Mouse (Mus musculus): Measurements from ENCODE around the gene Adrb1. TPM values are rescaled to one million over a fixed set of nuclear protein-coding genes. Genes with fewer than 3 reads are reported as not detected.

The Adrb1 gene
- total and polyA plus RNA-seq, 3 experiments: not detected

GRCm38 (mm10) chr19:56678516-56678915, 43.5 kb upstream of the Adrb1 start:
- peaks cover 0 to 4% of the 10 kb centered on the region in 2 experiments; a peak in 2 of 4 replicates for H3K4me1 ChIP-seq (ENCODE audit: control insufficient read depth in 1 of 2, insufficient read depth in 2 of 2, low read length in 2 of 2)
- H3K27ac ChIP-seq (ENCODE audit: control insufficient read depth, low read depth, low read length): no peak overlapping the region
- H3K9ac ChIP-seq (ENCODE audit: control insufficient read depth, low read depth, low read length, poor library complexity, severe bottlenecking): no peak overlapping the region
- H3K36me3 ChIP-seq (ENCODE audit: control insufficient read depth in 1 of 2, insufficient read depth in 2 of 2, low read length in 2 of 2): no peaks in the 10 kb centered on the region
- H3K4me3 ChIP-seq (ENCODE audit: control insufficient read depth in 1 of 2, insufficient read depth in 1 of 2, low read depth in 2 of 2, low read length in 2 of 2): no peak overlapping the region
- DNase-seq (ENCODE audit: low read depth, low spot score): no peak
- TF ChIP-seq JUND (IDR thresholded peaks at IDR 0.05; ENCODE audit: low read depth, low read length) (no peak), POLR2AphosphoS5 (IDR thresholded peaks at IDR 0.05; ENCODE audit: borderline replicate concordance, low read depth, low read length) (no peak), RAD21 (IDR thresholded peaks at IDR 0.05; ENCODE audit: low read depth, low read length) (no peak), MEF2A (IDR thresholded peaks at IDR 0.05; ENCODE audit: extremely low read depth, insufficient replicate concordance, low read depth, low read length, poor library complexity, severe bottlenecking) (no peak), ETS1 (IDR thresholded peaks at IDR 0.05; ENCODE audit: low read depth, low read length) (no peak), ZMIZ1 (IDR thresholded peaks at IDR 0.05; ENCODE audit: low read depth, low read length) (no peak), NELFE (IDR thresholded peaks at IDR 0.05; ENCODE audit: low read depth, low read length) (no peak), MYB (IDR thresholded peaks at IDR 0.05; ENCODE audit: low read depth, low read length) (no peak), RCOR1 (IDR thresholded peaks at IDR 0.05; ENCODE audit: low read depth, low read length) (no peak), MAFK (IDR thresholded peaks at IDR 0.05; ENCODE audit: borderline replicate concordance, low read depth, low read length) (no peak), TCF12 (IDR thresholded peaks at IDR 0.05; ENCODE audit: low read depth, low read length) (no peak), CHD1 (IDR thresholded peaks at IDR 0.05; ENCODE audit: low read depth, low read length) (no peak), TAL1 (IDR thresholded peaks at IDR 0.05; ENCODE audit: low read length) (no peak), GATA1 (IDR thresholded peaks at IDR 0.05; ENCODE audit: low read depth, low read length) (no peak), MAZ (IDR thresholded peaks at IDR 0.05; ENCODE audit: low read depth, low read length) (no peak)
- H3K79me2 ChIP-seq (ENCODE audit: control insufficient read depth, insufficient read depth, low read length, poor library complexity): no peaks in the 10 kb centered on the region
- peaks cover 2 to 6% of the 10 kb centered on the region in 2 experiments for H3K27me3 ChIP-seq (ENCODE audit: control insufficient read depth in 1 of 2, insufficient read depth in 2 of 2, low read length in 2 of 2)
- no peaks in the 10 kb centered on the region for H3K9me3 ChIP-seq (replicated peaks; ENCODE audit: insufficient read depth, low read length)

DNA sequence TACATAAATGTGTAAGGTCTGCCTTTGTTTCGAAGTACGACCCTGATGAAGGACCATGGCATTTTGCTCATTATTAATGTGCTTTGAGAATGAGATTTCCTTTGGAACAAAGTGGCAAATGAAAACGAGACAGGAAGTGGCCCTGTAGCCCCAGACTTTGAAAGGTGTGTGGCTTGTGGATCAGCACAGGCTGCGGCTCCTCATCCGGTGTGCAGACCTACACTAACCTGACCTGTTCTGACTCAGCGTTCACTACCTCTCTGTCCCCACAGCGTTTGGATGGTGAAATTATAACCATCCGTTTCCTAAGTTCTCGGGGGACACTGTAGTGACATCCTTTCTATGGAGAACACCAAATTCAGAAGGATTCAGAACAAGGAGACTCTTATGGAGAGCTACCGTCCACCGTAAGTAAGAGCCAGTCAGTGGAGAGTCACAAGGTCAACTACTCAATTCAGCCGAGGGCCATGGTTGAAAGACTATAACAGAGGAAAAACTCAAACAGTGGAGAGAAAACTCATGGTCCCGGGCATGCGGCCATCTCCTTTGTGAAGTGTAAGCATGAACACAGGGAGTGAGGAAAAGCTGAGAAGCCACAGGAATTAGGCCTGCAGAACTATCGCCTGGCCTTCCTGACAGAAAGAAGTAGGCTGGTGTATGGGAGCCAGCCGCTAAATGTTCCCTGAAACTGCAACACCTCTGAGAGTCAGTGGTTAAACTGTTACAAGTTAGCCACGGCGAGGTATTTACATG, 42.6 kb upstream of the Adrb1 start:
- no peak overlapping the region for H3K4me3 ChIP-seq (ENCODE audit: control insufficient read depth in 1 of 2, insufficient read depth in 1 of 2, low read depth in 2 of 2, low read length in 2 of 2)
- peaks cover 5 to 8% of the 10 kb centered on the region in 2 experiments for H3K27me3 ChIP-seq (ENCODE audit: control insufficient read depth in 1 of 2, insufficient read depth in 2 of 2, low read length in 2 of 2)
- no peaks in the 10 kb centered on the region for H3K9me3 ChIP-seq (replicated peaks; ENCODE audit: insufficient read depth, low read length)
- DNase-seq (ENCODE audit: low read depth, low spot score): no peak
- no peak overlapping the region for H3K9ac ChIP-seq (ENCODE audit: control insufficient read depth, low read depth, low read length, poor library complexity, severe bottlenecking)
- peaks cover 0 to 4% of the 10 kb centered on the region in 2 experiments; a peak in 2 of 4 replicates for H3K4me1 ChIP-seq (ENCODE audit: control insufficient read depth in 1 of 2, insufficient read depth in 2 of 2, low read length in 2 of 2)
- H3K79me2 ChIP-seq (ENCODE audit: control insufficient read depth, insufficient read depth, low read length, poor library complexity): no peaks in the 10 kb centered on the region
- no peak overlapping the region for H3K27ac ChIP-seq (ENCODE audit: control insufficient read depth, low read depth, low read length)
- no peaks in the 10 kb centered on the region for H3K36me3 ChIP-seq (ENCODE audit: control insufficient read depth in 1 of 2, insufficient read depth in 2 of 2, low read length in 2 of 2)
- TF ChIP-seq MAZ (IDR thresholded peaks at IDR 0.05; ENCODE audit: low read depth, low read length): no peak
- no peak for TF ChIP-seq USF1 (IDR thresholded peaks at IDR 0.05; ENCODE audit: low read depth, low read length)
- no peak for TF ChIP-seq KAT2A (conservative IDR thresholded peaks at IDR 0.05; ENCODE audit: low read depth, low read length)
- TF ChIP-seq USF2 (IDR thresholded peaks at IDR 0.05; ENCODE audit: borderline replicate concordance in 1 of 2, insufficient read depth in 1 of 2, low read depth in 1 of 2, low read length in 2 of 2): no peak
- no peak for TF ChIP-seq ETS1 (IDR thresholded peaks at IDR 0.05; ENCODE audit: low read depth, low read length)
- TF ChIP-seq RCOR1 (IDR thresholded peaks at IDR 0.05; ENCODE audit: low read depth, low read length): no peak
- no peak for TF ChIP-seq EP300 (IDR thresholded peaks at IDR 0.05; ENCODE audit: low read depth in 1 of 2, low read length in 2 of 2)
- no peak for TF ChIP-seq GATA1 (IDR thresholded peaks at IDR 0.05; ENCODE audit: low read depth, low read length)
- TF ChIP-seq HCFC1 (IDR thresholded peaks at IDR 0.05; ENCODE audit: low read depth, low read length): no peak
- TF ChIP-seq POLR2A (IDR thresholded peaks at IDR 0.05; ENCODE audit: control insufficient read depth in 1 of 2, insufficient read depth in 1 of 2, low read depth in 1 of 2, low read length in 2 of 2, poor library complexity in 1 of 2): no peak
- no peak for TF ChIP-seq MEF2A (IDR thresholded peaks at IDR 0.05; ENCODE audit: extremely low read depth, insufficient replicate concordance, low read depth, low read length, poor library complexity, severe bottlenecking)
- TF ChIP-seq MXI1 (IDR thresholded peaks at IDR 0.05; ENCODE audit: low read depth, low read length): no peak
- TF ChIP-seq TCF12 (IDR thresholded peaks at IDR 0.05; ENCODE audit: low read depth, low read length): no peak
- no peak for TF ChIP-seq GABPA (IDR thresholded peaks at IDR 0.05; ENCODE audit: low read depth, low read length)

Data from MEL (cell line).